Mouse (Mus musculus) MEL (cell line): ENCODE measurements around the gene Dclre1c. TPM values are rescaled to one million over a fixed set of nuclear protein-coding genes. Genes with fewer than 3 reads are reported as not detected.

Experiments
- DNase-seq: peaks from one replicate; pipeline ENCODE4 v3.0.0; 2011; ENCODE audit warnings: low read depth, low spot score
- H3K27ac ChIP-seq: 2 replicates; pipeline ENCODE4 v1.5.1; 2012; ENCODE audit warnings: low read depth, mild to moderate bottlenecking, control low read depth, low read length, moderate library complexity; ENCODE audit not compliant: control insufficient read depth
- H3K27me3 ChIP-seq, 2 experiments: fragments of 150-350 bp in 1 of 2; sonication (generic) in 1 of 2; 2 replicates each; pipeline ENCODE4 v1.6.1; 2012; ENCODE audit warnings: low read length in 2 of 2, mild to moderate bottlenecking in 2 of 2, improper control_type of control experiment in 1 of 2, moderate library complexity in 1 of 2; ENCODE audit not compliant: insufficient read depth in 2 of 2, control insufficient read depth in 1 of 2
- H3K36me3 ChIP-seq, 2 experiments: 2 replicates each; pipeline ENCODE4 v1.6.1; 2012 to 2014; ENCODE audit warnings: low read length in 2 of 2, improper control_type of control experiment in 1 of 2, inconsistent platforms in 1 of 2, mild to moderate bottlenecking in 1 of 2; ENCODE audit not compliant: insufficient read depth in 2 of 2, control insufficient read depth in 1 of 2
- H3K4me1 ChIP-seq, 2 experiments: fragments of 150-350 bp in 1 of 2; sonication (generic) in 1 of 2; 2 replicates each; pipeline ENCODE4 v1.6.1; 2012; ENCODE audit warnings: low read length in 2 of 2, improper control_type of control experiment in 1 of 2, mild to moderate bottlenecking in 1 of 2; ENCODE audit not compliant: insufficient read depth in 2 of 2, control insufficient read depth in 1 of 2
- H3K4me3 ChIP-seq, 2 experiments: fragments of 150-350 bp in 1 of 2; sonication (generic) in 1 of 2; 2 replicates each; pipeline ENCODE4 v1.5.1; 2012; ENCODE audit warnings: low read depth in 2 of 2, low read length in 2 of 2, mild to moderate bottlenecking in 2 of 2, moderate library complexity in 2 of 2, control low read depth in 1 of 2, improper control_type of control experiment in 1 of 2; ENCODE audit not compliant: control insufficient read depth in 1 of 2, insufficient read depth in 1 of 2
- H3K79me2 ChIP-seq: 2 replicates; pipeline ENCODE4 v1.6.1; 2012; ENCODE audit warnings: mild to moderate bottlenecking, low read length, moderate library complexity; ENCODE audit not compliant: control insufficient read depth, poor library complexity, insufficient read depth
- H3K9ac ChIP-seq: 2 replicates; pipeline ENCODE4 v1.6.1; 2012; ENCODE audit warnings: low read depth, mild to moderate bottlenecking, control low read depth, low read length, moderate library complexity; ENCODE audit not compliant: control insufficient read depth, poor library complexity, severe bottlenecking
- H3K9me3 ChIP-seq: fragments of 150-350 bp; sonication (generic); replicated peaks from 2 replicates; pipeline ENCODE4 v1.6.1; 2012; ENCODE audit warnings: mild to moderate bottlenecking, low read length, improper control_type of control experiment, moderate library complexity; ENCODE audit not compliant: insufficient read depth
- BHLHE40 ChIP-seq: IDR thresholded peaks from 2 replicates; pipeline ENCODE4 v1.6.1; 2012; ENCODE audit warnings: low read depth, mild to moderate bottlenecking, inconsistent platforms, low read length, improper control_type of control experiment, borderline replicate concordance
- CHD1 ChIP-seq: IDR thresholded peaks from 2 replicates; pipeline ENCODE4 v1.6.1; 2012; ENCODE audit warnings: low read depth, mild to moderate bottlenecking, inconsistent platforms, low read length, improper control_type of control experiment
- CHD2 ChIP-seq: IDR thresholded peaks from 2 replicates; pipeline ENCODE4 v1.6.1; 2011; ENCODE audit warnings: low read length, improper control_type of control experiment
- CTCF ChIP-seq, 3 experiments: IDR thresholded peaks in 2 of 3; conservative IDR thresholded peaks in 1 of 3; 2 replicates each; pipeline ENCODE4 v1.5.1; 2011 to 2012; ENCODE audit warnings: low read length in 3 of 3, low read depth in 2 of 3, mild to moderate bottlenecking in 2 of 3, improper control_type of control experiment in 1 of 3, inconsistent platforms in 1 of 3, mixed read lengths in 1 of 3, moderate library complexity in 1 of 3; ENCODE audit not compliant: control insufficient read depth in 1 of 3, insufficient read depth in 1 of 3, poor library complexity in 1 of 3, severe bottlenecking in 1 of 3
- ELF1 ChIP-seq: IDR thresholded peaks from 2 replicates; pipeline ENCODE4 v1.6.1; 2014; ENCODE audit warnings: low read depth, mild to moderate bottlenecking, inconsistent platforms, low read length, improper control_type of control experiment, moderate library complexity
- EP300 ChIP-seq, 2 experiments: IDR thresholded peaks; 2 replicates each; pipeline ENCODE4 v1.6.1; 2011; ENCODE audit warnings: improper control_type of control experiment in 2 of 2, low read length in 2 of 2, low read depth in 1 of 2, mild to moderate bottlenecking in 1 of 2
- ETS1 ChIP-seq: IDR thresholded peaks from 2 replicates; pipeline ENCODE4 v1.6.1; 2012; ENCODE audit warnings: low read depth, mild to moderate bottlenecking, inconsistent platforms, low read length, improper control_type of control experiment, moderate library complexity
- GABPA ChIP-seq: IDR thresholded peaks from 2 replicates; pipeline ENCODE4 v1.6.1; 2012; ENCODE audit warnings: low read depth, mild to moderate bottlenecking, inconsistent platforms, low read length, improper control_type of control experiment, moderate library complexity
- GATA1 ChIP-seq: IDR thresholded peaks from 2 replicates; pipeline ENCODE4 v1.6.1; 2011; ENCODE audit warnings: low read depth, low read length, improper control_type of control experiment
- HCFC1 ChIP-seq: IDR thresholded peaks from 2 replicates; pipeline ENCODE4 v1.6.1; 2012; ENCODE audit warnings: low read depth, mild to moderate bottlenecking, inconsistent platforms, low read length, improper control_type of control experiment, moderate library complexity
- KAT2A ChIP-seq: conservative IDR thresholded peaks from 2 replicates; pipeline ENCODE4 v1.6.1; 2012; ENCODE audit warnings: low read depth, low read length, improper control_type of control experiment, inconsistent platforms
- MAFK ChIP-seq: IDR thresholded peaks from 2 replicates; pipeline ENCODE4 v1.6.1; 2011; ENCODE audit warnings: low read depth, mild to moderate bottlenecking, low read length, improper control_type of control experiment, borderline replicate concordance
- MAX ChIP-seq: IDR thresholded peaks from 2 replicates; pipeline ENCODE4 v1.6.1; 2011; ENCODE audit warnings: low read length, improper control_type of control experiment
- MAZ ChIP-seq: IDR thresholded peaks from 2 replicates; pipeline ENCODE4 v1.6.1; 2012; ENCODE audit warnings: low read depth, mild to moderate bottlenecking, inconsistent platforms, low read length, improper control_type of control experiment
- MXI1 ChIP-seq: IDR thresholded peaks from 2 replicates; pipeline ENCODE4 v1.6.1; 2011; ENCODE audit warnings: mild to moderate bottlenecking, low read depth, low read length, improper control_type of control experiment
- MYC ChIP-seq: IDR thresholded peaks from 2 replicates; pipeline ENCODE4 v1.6.1; 2011; ENCODE audit warnings: low read depth, mild to moderate bottlenecking, low read length, improper control_type of control experiment, moderate library complexity
- NELFE ChIP-seq: IDR thresholded peaks from 2 replicates; pipeline ENCODE4 v1.6.1; 2011; ENCODE audit warnings: low read depth, low read length, improper control_type of control experiment
- NRF1 ChIP-seq: IDR thresholded peaks from 2 replicates; pipeline ENCODE4 v1.6.1; 2014; ENCODE audit warnings: low read depth, mild to moderate bottlenecking, inconsistent platforms, low read length, improper control_type of control experiment, moderate library complexity; ENCODE audit not compliant: poor library complexity, insufficient read depth, severe bottlenecking
- POLR2A ChIP-seq, 2 experiments: IDR thresholded peaks; 2 replicates each; pipeline ENCODE4 v1.6.1; 2011 to 2012; ENCODE audit warnings: low read length in 2 of 2, mild to moderate bottlenecking in 2 of 2, control low read depth in 1 of 2, improper control_type of control experiment in 1 of 2, low read depth in 1 of 2, moderate library complexity in 1 of 2; ENCODE audit not compliant: control insufficient read depth in 1 of 2, insufficient read depth in 1 of 2, poor library complexity in 1 of 2
- POLR2AphosphoS2 ChIP-seq: IDR thresholded peaks from 2 replicates; pipeline ENCODE4 v1.6.1; 2011; ENCODE audit warnings: low read length, improper control_type of control experiment
- SIN3A ChIP-seq: IDR thresholded peaks from 2 replicates; pipeline ENCODE4 v1.6.1; 2012; ENCODE audit warnings: low read length, improper control_type of control experiment, inconsistent platforms
- TBP ChIP-seq: IDR thresholded peaks from 2 replicates; pipeline ENCODE4 v1.8.0; 2011; ENCODE audit warnings: low read depth, low read length, improper control_type of control experiment
- USF1 ChIP-seq: IDR thresholded peaks from 2 replicates; pipeline ENCODE4 v1.6.1; 2014; ENCODE audit warnings: low read depth, mild to moderate bottlenecking, inconsistent platforms, low read length, improper control_type of control experiment, moderate library complexity
- ZC3H11A ChIP-seq: IDR thresholded peaks from 2 replicates; pipeline ENCODE4 v1.6.1; 2012; ENCODE audit warnings: low read depth, mild to moderate bottlenecking, inconsistent platforms, low read length, improper control_type of control experiment
- ZKSCAN1 ChIP-seq: IDR thresholded peaks from 2 replicates; pipeline ENCODE4 v1.6.1; 2012; ENCODE audit warnings: low read depth, mild to moderate bottlenecking, inconsistent platforms, low read length, improper control_type of control experiment, moderate library complexity
- ZMIZ1 ChIP-seq: IDR thresholded peaks from 2 replicates; pipeline ENCODE4 v1.6.1; 2012; ENCODE audit warnings: low read depth, mild to moderate bottlenecking, inconsistent platforms, low read length, improper control_type of control experiment, moderate library complexity
- ZNF384 ChIP-seq: IDR thresholded peaks from 2 replicates; pipeline ENCODE4 v1.6.1; 2012; ENCODE audit warnings: low read depth, mild to moderate bottlenecking, inconsistent platforms, low read length, improper control_type of control experiment
- polyA plus RNA-seq, 2 experiments: library from polyadenylated mRNA; stranded (reverse) in 1 of 2; unstranded in 1 of 2; fragments of >175 nt in 1 of 2; fragments of >200 nt in 1 of 2; gene quantifications; 2 replicates each; pipeline versions ENCODE4 v1.2.1 to v1.2.4; 2012; ENCODE audit warnings: low replicate concordance in 2 of 2, low read depth in 1 of 2; ENCODE audit not compliant: insufficient read length in 2 of 2, insufficient read depth in 1 of 2, missing spikeins in 1 of 2
- total RNA-seq: library from RNA; depleted of rRNA; stranded (reverse); fragments of 300-350 nt; gene quantifications from 2 replicates; pipeline ENCODE4 v1.2.3, GENCODE M21; 2012; rRNA removed

Dclre1c gene
- 7.2 and 7.5 TPM in 2 replicates for total RNA-seq
- 100 to 1,000 TPM in 1 of 2 experiments, 10 to 100 TPM in 1; 13.8 to 162 TPM for polyA plus RNA-seq

GRCm38 (mm10) chr2:3423841-3424578 is at the start of gene Dclre1c:
TSS of gene Dclre1c (plus strand) at chr2:3424131.
- H3K4me1 ChIP-seq = peaks cover 2 to 8% of the 10 kb centered on the region in 2 experiments; a peak in 2 of 4 replicates
- H3K27ac ChIP-seq = peak within 1 kb of the TSS; percentile 54
- no peaks in the 10 kb centered on the region for H3K27me3 ChIP-seq
- peak within 1 kb of the TSS; percentile 81 to 92 for H3K4me3 ChIP-seq
- H3K9ac ChIP-seq = peak within 1 kb of the TSS; percentile 72
- peak; percentile 98 for DNase-seq
- H3K79me2 ChIP-seq = peaks cover 7% of the 10 kb centered on the region
- H3K36me3 ChIP-seq = peaks cover 0 to 13% of the 10 kb centered on the region in 2 experiments; a peak in 2 of 4 replicates
- no peaks in the 10 kb centered on the region for H3K9me3 ChIP-seq
- TF ChIP-seq POLR2A (IDR thresholded peaks at IDR 0.05; ENCODE audit: control insufficient read depth in 1 of 2, insufficient read depth in 1 of 2, low read depth in 1 of 2, low read length in 2 of 2, poor library complexity in 1 of 2) = peak; percentile 65 to 80; a peak in 3 of 4 replicates
- TF ChIP-seq GATA1 = no peak
- no peak for TF ChIP-seq CTCF (IDR thresholded peaks at IDR 0.05 in 2 of 3, conservative IDR thresholded peaks at IDR 0.05 in 1 of 3; ENCODE audit: control insufficient read depth in 1 of 3, insufficient read depth in 1 of 3, low read depth in 2 of 3, low read length in 3 of 3, poor library complexity in 1 of 3, severe bottlenecking in 1 of 3)
- peak in 1 of 2 experiments; percentile 27; a peak in 1 of 4 replicates for TF ChIP-seq EP300 (IDR thresholded peaks at IDR 0.05; ENCODE audit: low read depth in 1 of 2, low read length in 2 of 2)
- TF ChIP-seq NRF1 = peak; percentile 55; the same call in 1 of the 2 replicates
- no peak for TF ChIP-seq MAZ
- no peak for TF ChIP-seq GABPA
- peak; percentile 99 for TF ChIP-seq ELF1
- TF ChIP-seq ZC3H11A = no peak
- TF ChIP-seq MAX = 0 out of 2 replicates have a peak, but pooled peaks have one; percentile 54
- peak; percentile 7; the same call in 1 of the 2 replicates for TF ChIP-seq MYC
- peak; percentile 100 for TF ChIP-seq ETS1
- TF ChIP-seq ZNF384 = no peak
- peak; percentile 35; the same call in 1 of the 2 replicates for TF ChIP-seq POLR2AphosphoS2
- TF ChIP-seq NELFE = peak; percentile 68
- TF ChIP-seq ZKSCAN1 = no peak
- TF ChIP-seq USF1 = no peak
- TF ChIP-seq HCFC1 = peak; percentile 78
- peak; percentile 57; the same call in 1 of the 2 replicates for TF ChIP-seq CHD2
- 0 out of 2 replicates have a peak, but pooled peaks have one; percentile 48 for TF ChIP-seq KAT2A
- TF ChIP-seq CHD1 = no peak
- peak; percentile 100 for TF ChIP-seq SIN3A
- TF ChIP-seq MXI1 = peak; percentile 97
- peak; percentile 89 for TF ChIP-seq TBP
- TF ChIP-seq MAFK = no peak
- TF ChIP-seq ZMIZ1 = peak; percentile 83
- peak; percentile 98 for TF ChIP-seq BHLHE40
- TF ChIP-seq, all 39 proteins: peak for 17
